Mouse (Mus musculus): Measurements from ENCODE around the gene Zfp750. TPM values are rescaled to one million over a fixed set of nuclear protein-coding genes. Genes with fewer than 3 reads are reported as not detected.

The Zfp750 gene
- polyA plus RNA-seq, 1 experiment from 2014 or later: 1.6 TPM

GRCm38 (mm10) chr11:121474831-121475230 is 44.3 kb downstream of the Zfp750 start:
- WGBS: 74% methylated on average over 3 of the region's 3 CpGs
- Histone ChIP-seq H3K27ac (no peak overlapping the region), H3K36me3 (peaks cover 35% of the 10 kb centered on the region; the same call in 1 of the 2 replicates), H3K4me1 (replicated peaks) (no peaks in the 10 kb centered on the region), H3K4me3 (replicated peaks) (no peak overlapping the region), H3K9ac (replicated peaks) (no peak overlapping the region), H3K9me3 (no peaks in the 10 kb centered on the region), H3K4me2 (no peak overlapping the region), H3K27me3 (no peaks in the 10 kb centered on the region)
- no peak for ATAC-seq (ENCODE audit: insufficient number of reproducible peaks, insufficient read depth, low FRiP score, low TSS enrichment, low read depth)

GRCm38 (mm10) chr11:121467408-121467807 is 51.7 kb downstream of the Zfp750 start:
- 83% methylated on average over 6 of the region's 6 CpGs for WGBS
- H3K27me3 ChIP-seq: no peaks in the 10 kb centered on the region
- no peak for ATAC-seq (ENCODE audit: insufficient number of reproducible peaks, insufficient read depth, low FRiP score, low TSS enrichment, low read depth)
- H3K4me3 ChIP-seq (replicated peaks): no peak overlapping the region
- peaks cover 37% of the 10 kb centered on the region for H3K36me3 ChIP-seq
- H3K9me3 ChIP-seq: no peaks in the 10 kb centered on the region
- H3K27ac ChIP-seq: no peak overlapping the region
- H3K9ac ChIP-seq (replicated peaks): no peak overlapping the region
- no peaks in the 10 kb centered on the region for H3K4me1 ChIP-seq (replicated peaks)
- H3K4me2 ChIP-seq: no peak overlapping the region

Other genes with a start within 250 kb of the Zfp750 start
- 98.9 and 99.6 TPM in 2 replicates for gene Wdr45b, start 164.9 kb downstream of the Zfp750 start, polyA plus RNA-seq (2016; fragmentation: Nextera tagmentation; extraction: Ambion mirVana)
- gene Rab40b, start 131.1 kb downstream of the Zfp750 start, polyA plus RNA-seq (2016; fragmentation: Nextera tagmentation; extraction: Ambion mirVana): 5.5 and 6.0 TPM in 2 replicates
- 7.6 and 8.9 TPM in 2 replicates for gene Fn3krp, start 97.9 kb downstream of the Zfp750 start, polyA plus RNA-seq (2016; fragmentation: Nextera tagmentation; extraction: Ambion mirVana)
- 0.50 and 0.59 TPM in 2 replicates for gene Fn3k, start 84.4 kb downstream of the Zfp750 start, polyA plus RNA-seq (2016; fragmentation: Nextera tagmentation; extraction: Ambion mirVana)
- gene Tbcd, start 67.4 kb downstream of the Zfp750 start, polyA plus RNA-seq (2016; fragmentation: Nextera tagmentation; extraction: Ambion mirVana): 48.9 and 50.7 TPM in 2 replicates
- gene B3gntl1, start 153.8 kb upstream of the Zfp750 start, polyA plus RNA-seq (2016; fragmentation: Nextera tagmentation; extraction: Ambion mirVana): 8.2 and 10.3 TPM in 2 replicates
- gene Metrnl, start 182.2 kb upstream of the Zfp750 start, polyA plus RNA-seq (2016; fragmentation: Nextera tagmentation; extraction: Ambion mirVana): 7.5 and 9.2 TPM in 2 replicates

Measured in limb, embryonic 12.5 days (tissue).